Mouse (Mus musculus): ENCODE measurements at regions not wholly inside any gene's neighbourhood (a gene's known extent, or its start where the extent isn't known, plus 50 kb on each side); places are given as distances from the start of the nearest gene placed in this dataset.

GRCm38 (mm10) chr3:135155537-135155956 is 56.8 kb upstream of the Cenpe start:
- Histone ChIP-seq H3K9ac (ENCODE audit: low read length) (no peak overlapping the region), H3K27ac (ENCODE audit: low read length) (peak overlapping the region; percentile 36; the same call in 1 of the 2 replicates), H3K4me2 (ENCODE audit: low read depth, low read length) (no peak overlapping the region), H3K27me3 (ENCODE audit: control insufficient read depth, insufficient read depth, low read depth, low read length) (no peaks in the 10 kb centered on the region), H3K36me3 (ENCODE audit: control insufficient read depth, insufficient read depth, low read length) (no peaks in the 10 kb centered on the region), H3K9me3 (ENCODE audit: control insufficient read depth, low read length) (no peaks in the 10 kb centered on the region), H3K4me3 (ENCODE audit: low read length) (no peak overlapping the region), H3K4me1 (replicated peaks; ENCODE audit: control insufficient read depth, insufficient read depth, low read length) (peaks cover 3% of the 10 kb centered on the region; the same call in 1 of the 2 replicates)
- 24% methylated on average over 4 of the region's 4 CpGs for WGBS
- peak; percentile 88 for ATAC-seq (ENCODE audit: low read depth)
